Mouse (Mus musculus) right cerebral cortex, postnatal 25 days (tissue): ENCODE measurements at regions not wholly inside any gene's neighbourhood (a gene's known extent, or its start where the extent isn't known, plus 50 kb on each side); places are given as distances from the start of the nearest gene placed in this dataset.
"Not testable (repeated sequence)": the region's sequence is repeated elsewhere in the genome, so short reads cannot be mapped to it uniquely, and the experiment has no call there.

Experiments used
- DNase-seq: peaks from one replicate; pipeline ENCODE4 v3.0.0; 2022

GRCm38 (mm10) chrX:95366995-95367394, 77.7 kb downstream of the Amer1 start:
- DNase-seq = no peak

- DNase-seq = not testable (repeated sequence)
Observed at GRCm38 (mm10) chrX:95365326-95365725, 79.3 kb downstream of the Amer1 start.

DNA sequence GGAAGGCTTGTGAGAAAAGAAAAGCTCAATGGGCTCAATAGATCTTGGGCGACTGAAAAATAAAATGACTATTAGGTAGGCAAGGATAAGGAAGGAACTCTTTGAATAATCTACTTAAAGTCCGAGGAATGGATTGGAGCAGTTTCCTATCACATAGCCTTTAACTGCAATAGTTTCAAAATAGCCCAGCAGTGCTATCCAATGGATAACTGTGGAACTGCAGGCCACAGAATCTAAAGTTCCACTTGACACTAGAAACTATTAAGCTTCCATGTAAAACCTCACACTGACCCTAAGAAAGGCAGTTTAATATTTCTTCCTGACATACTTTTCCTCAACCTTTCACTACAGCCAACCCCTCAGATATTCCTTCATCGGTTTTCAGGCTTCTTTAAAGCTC, 85.6 kb downstream of the Amer1 start:
- peak; percentile 4 for DNase-seq
